ENCODE assay signal across 19 mouse cellular contexts in the genomic region with DNA sequence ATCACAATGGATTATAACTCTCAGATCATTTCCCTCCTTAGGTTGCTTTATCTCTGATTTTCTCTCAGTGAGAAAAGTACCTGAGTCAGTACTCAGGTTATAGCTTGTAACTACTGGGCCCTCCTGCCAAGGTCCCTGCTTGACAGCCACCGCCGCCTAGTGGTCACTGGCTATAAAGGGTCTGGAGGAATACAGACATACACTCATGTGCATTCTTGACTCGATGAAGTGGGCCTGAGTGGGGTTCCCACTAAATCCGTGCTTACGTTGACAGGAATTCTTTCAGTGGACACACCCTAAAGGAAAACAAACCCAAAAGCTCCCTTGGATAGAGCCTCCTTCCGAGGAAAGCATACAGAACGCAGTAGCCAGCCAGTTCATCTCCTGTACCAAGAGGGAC. TPM values are rescaled to one million over a fixed set of nuclear protein-coding genes. Genes with fewer than 3 reads are reported as not detected.
A peak's percentile ranks its signal among the peaks of the same experiment; 100 is the strongest.
DNase-seq lines count a peak whose midpoint lies in the region; ATAC-seq and TF ChIP-seq lines count a peak whose summit lies in the region.
"Had no signal": no experiment of that assay in that cellular context is flagged by ENCODE, and none has a peak within 500 bp of the region (broad histone marks: within the 10 kb centered on the region; RNA-seq: fewer than 3 reads in every experiment).

No protein-coding gene starts in this region.

- H3K27ac ChIP-seq in lung, embryonic 14.5 days (ENCODE audit: low read depth), result no peak overlapping the region
- H3K27ac ChIP-seq: heart, embryonic 13.5 days; neural tube, embryonic 15.5 days; stomach, embryonic 15.5 days had no signal

- H3K36me3 ChIP-seq in lung, embryonic 14.5 days (ENCODE audit: insufficient read depth), result no peaks in the 10 kb centered on the region
- H3K36me3 ChIP-seq: heart, embryonic 13.5 days; hindbrain, embryonic 12.5 days; neural tube, embryonic 15.5 days; stomach, embryonic 15.5 days had no signal

- TF ChIP-seq CTCF in lung, embryonic 14.5 days (IDR thresholded peaks at IDR 0.05; ENCODE audit: low read depth), result peak; percentile 52
- no peak for TF ChIP-seq CTCF in lung, adult 2 months (IDR thresholded peaks at IDR 0.05; ENCODE audit: insufficient read depth, low read length)

- no peak overlapping the region for H3K9ac ChIP-seq in lung, embryonic 14.5 days
- H3K9ac ChIP-seq: heart, embryonic 13.5 days; hindbrain, embryonic 12.5 days; neural tube, embryonic 15.5 days; stomach, embryonic 15.5 days had no signal

- DNase-seq in lung, embryonic 14.5 days, result no peak
- no peak for DNase-seq in lung, adult 2 months
- peak; percentile 58 for DNase-seq in ES-CJ7 (ENCODE audit: low read depth, low spot score)
- peak; percentile 75 for DNase-seq in ZHBTc4 (ENCODE audit: low read depth, low spot score)
- peak; percentile 55 to 69 for DNase-seq in lung, postnatal 4 days
- no peak for DNase-seq in left cerebral cortex, adult 9 months (ENCODE audit: low spot score in 2 of 2)
- DNase-seq in retina, embryonic 14.5 days (ENCODE audit: low spot score), result no peak
- DNase-seq: cerebellum, adult 2 months; gastrocnemius, postnatal 36 days; kidney, postnatal 25 days; retina, postnatal 1 day had no signal

- no peak for ATAC-seq in lung, embryonic 14.5 days (ENCODE audit: insufficient read depth)
- ATAC-seq: CD4-positive, CD25-positive, alpha-beta regulatory T cell, adult 4 months; intestine, embryonic 16.5 days had no signal

- no peak overlapping the region for H3K4me3 ChIP-seq in lung, embryonic 14.5 days (ENCODE audit: low read depth, low read length)
- H3K4me3 ChIP-seq in lung, adult 2 months (replicated peaks; ENCODE audit: extremely low read depth, low read depth, low read length), result no peak overlapping the region
- H3K4me3 ChIP-seq: heart, embryonic 13.5 days; hindbrain, embryonic 12.5 days; megakaryocyte, embryonic 14.5 days; neural tube, embryonic 15.5 days; stomach, embryonic 15.5 days had no signal

- no peaks in the 10 kb centered on the region for H3K9me3 ChIP-seq in lung, embryonic 14.5 days (ENCODE audit: low read depth, low read length)
- H3K9me3 ChIP-seq: heart, embryonic 13.5 days; hindbrain, embryonic 12.5 days; neural tube, embryonic 15.5 days; stomach, embryonic 15.5 days had no signal

- no peaks in the 10 kb centered on the region for H3K27me3 ChIP-seq in lung, embryonic 14.5 days (ENCODE audit: insufficient read depth, low read length)
- H3K27me3 ChIP-seq: heart, embryonic 13.5 days; hindbrain, embryonic 12.5 days; neural tube, embryonic 15.5 days; stomach, embryonic 15.5 days had no signal

- H3K4me2 ChIP-seq in lung, embryonic 14.5 days, result no peak overlapping the region
- H3K4me2 ChIP-seq: heart, embryonic 13.5 days; hindbrain, embryonic 12.5 days; neural tube, embryonic 15.5 days; stomach, embryonic 15.5 days had no signal

- 78% methylated on average over 7 of the region's 7 CpGs for WGBS in lung, embryonic 14.5 days
- 61% methylated on average over 7 of the region's 7 CpGs for WGBS in lung, adult 2 months

- TF ChIP-seq POLR2A in lung, adult 2 months (IDR thresholded peaks at IDR 0.05; ENCODE audit: borderline replicate concordance, extremely low read depth, low read depth, low read length), result no peak

- H3K4me1 ChIP-seq in lung, embryonic 14.5 days (ENCODE audit: insufficient read depth), result no peaks in the 10 kb centered on the region; the same call in 1 of the 2 replicates
- H3K4me1 ChIP-seq in lung, adult 2 months (ENCODE audit: control insufficient read depth, insufficient read depth, low read length), result no peaks in the 10 kb centered on the region
- H3K4me1 ChIP-seq: stomach, embryonic 15.5 days had no signal

RNA-seq across cellular contexts. Expression of a gene that starts 17.1 kb away (rescaled TPM):
- polyA plus RNA-seq in lung, embryonic 14.5 days (2014; fragmentation: Nextera tagmentation; extraction: Ambion mirVana), result 0.64 and 1.0 TPM in 2 replicates
- 0.91 and 1.5 TPM in 2 replicates for polyA plus RNA-seq in lung, adult 2 months (2012; rRNA removed)
- polyA plus RNA-seq: CD4-positive, CD25-positive, alpha-beta regulatory T cell, adult 4 months; liver, adult 2 months had no signal

RNA-seq across cellular contexts. Expression of a gene that starts 45.0 kb away (rescaled TPM):
- 1.2 and 1.6 TPM in 2 replicates for polyA plus RNA-seq in lung, embryonic 14.5 days (2014; fragmentation: Nextera tagmentation; extraction: Ambion mirVana)
- polyA plus RNA-seq in lung, adult 2 months (2012; rRNA removed), result 5.2 and 7.1 TPM in 2 replicates

Comparison
In these comparisons a context has a peak if more than half of its experiments do, and no peak if none do; other contexts are left out.
1. DNase-seq: peak in ES-CJ7 (single experiment), ZHBTc4 (single experiment) and lung, postnatal 4 days (2 of 2); none in lung, embryonic 14.5 days (single experiment), lung, adult 2 months (single experiment), left cerebral cortex, adult 9 months (0 of 2) and retina, embryonic 14.5 days (single experiment).